Mouse (Mus musculus) retina, adult 2 months (tissue): ENCODE data around the gene Hsd17b1.

Source experiments
- DNase-seq: peaks from one replicate; pipeline ENCODE4 v3.0.0-alpha.2; 2012; ENCODE audit warnings: low read depth, low spot score

Gene Hsd17b1

GRCm38 (mm10) chr11:101061049-101061448, 17.2 kb upstream of the Hsd17b1 start:
- no peak for DNase-seq

GRCm38 (mm10) chr11:101062165-101062884, 15.9 kb upstream of the Hsd17b1 start:
- DNase-seq, result no peak

GRCm38 (mm10) chr11:101062971-101063675, 15.1 kb upstream of the Hsd17b1 start:
- no peak for DNase-seq

GRCm38 (mm10) chr11:101063676-101064327, 14.4 kb upstream of the Hsd17b1 start:
- no peak for DNase-seq

GRCm38 (mm10) chr11:101064462-101064861, 13.7 kb upstream of the Hsd17b1 start:
- DNase-seq, result no peak

- DNase-seq, result no peak
Observed at GRCm38 (mm10) chr11:101065002-101065401, 13.2 kb upstream of the Hsd17b1 start.

GRCm38 (mm10) chr11:101066549-101067412, 11.4 kb upstream of the Hsd17b1 start:
- DNase-seq, result no peak

- DNase-seq, result peak; percentile 76
Observed at GRCm38 (mm10) chr11:101069391-101070188, 8.6 kb upstream of the Hsd17b1 start, which contains the start of gene Naglu. Naglu (plus strand) TSS chr11:101070012.

GRCm38 (mm10) chr11:101070189-101070527, 8.1 kb upstream of the Hsd17b1 start:
- no peak for DNase-seq

GRCm38 (mm10) chr11:101070987-101071386, 7.2 kb upstream of the Hsd17b1 start:
- DNase-seq, result no peak

- no peak for DNase-seq
Observed at GRCm38 (mm10) chr11:101071810-101072428, 6.3 kb upstream of the Hsd17b1 start.

- no peak for DNase-seq
Observed at GRCm38 (mm10) chr11:101079746-101080145, 1.5 kb downstream of the Hsd17b1 start.

- DNase-seq, result no peak
Observed at GRCm38 (mm10) chr11:101080421-101080820, 2.2 kb downstream of the Hsd17b1 start.

- no peak for DNase-seq
Observed at GRCm38 (mm10) chr11:101081659-101082058, 3.4 kb downstream of the Hsd17b1 start.

- peak; percentile 79 for DNase-seq
Observed at GRCm38 (mm10) chr11:101082208-101083082, 4.2 kb downstream of the Hsd17b1 start, which contains the start of gene Coasy. Coasy (plus strand) TSS chr11:101082565.

- DNase-seq, result no peak
Observed at GRCm38 (mm10) chr11:101083083-101083697, 5.0 kb downstream of the Hsd17b1 start.

GRCm38 (mm10) chr11:101084246-101084645, 6.0 kb downstream of the Hsd17b1 start:
- no peak for DNase-seq

- no peak for DNase-seq
Observed at GRCm38 (mm10) chr11:101084811-101085210, 6.6 kb downstream of the Hsd17b1 start.
